In the genomic region with DNA sequence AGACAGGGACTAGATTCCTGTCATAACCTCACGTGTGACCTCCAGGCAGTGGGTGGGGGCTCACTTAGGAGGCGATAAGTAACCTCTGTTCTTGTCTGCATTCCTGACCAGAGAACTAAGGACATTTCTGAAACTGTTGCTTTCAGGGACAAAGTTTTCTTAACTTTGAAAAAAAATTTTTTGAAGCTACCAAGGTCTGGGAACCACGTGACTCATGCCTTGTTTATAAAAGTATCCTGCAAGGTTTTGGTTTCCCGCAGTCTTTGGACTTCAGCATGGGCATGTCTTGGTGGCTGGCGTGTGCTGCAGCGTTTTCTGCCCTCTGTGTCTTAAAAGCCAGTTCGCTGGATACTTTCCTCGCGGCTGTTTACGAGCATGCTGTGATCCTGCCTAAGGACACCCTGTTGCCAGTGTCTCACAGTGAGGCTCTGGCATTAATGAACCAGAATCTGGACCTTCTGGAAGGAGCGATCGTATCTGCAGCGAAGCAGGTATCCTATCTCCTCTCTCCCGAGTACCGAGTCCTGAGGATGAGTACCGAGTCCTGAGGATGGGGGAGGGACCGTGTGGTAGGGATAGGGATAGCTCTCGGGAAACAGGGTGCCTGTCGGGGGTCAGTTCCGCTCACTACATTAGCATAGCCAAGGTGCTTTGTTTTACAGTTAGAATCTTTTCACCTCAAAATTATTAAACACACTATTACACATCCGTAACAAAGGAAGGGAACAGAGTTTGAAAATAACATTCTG, we compare ENCODE assay signal across 8 mouse cellular contexts. TPM values are rescaled to one million over a fixed set of nuclear protein-coding genes. Genes with fewer than 3 reads are reported as not detected.
DNase-seq lines count a peak whose midpoint lies in the region; ATAC-seq and TF ChIP-seq lines count a peak whose summit lies in the region.

A gene (plus strand): TSS at position 88 of the 749 bp plus-strand sequence.

- H3K4me1 ChIP-seq in forebrain, embryonic 16.5 days (replicated peaks; ENCODE audit: control insufficient read depth, insufficient read depth, low read length), result no peaks in the 10 kb centered on the region
- H3K4me1 ChIP-seq in midbrain, embryonic 16.5 days (ENCODE audit: control insufficient read depth, insufficient read depth, low read length), result no peaks in the 10 kb centered on the region

- H3K27ac ChIP-seq in forebrain, embryonic 16.5 days (ENCODE audit: low read length), result no peak within 1 kb of the TSS
- no peak within 1 kb of the TSS for H3K27ac ChIP-seq in midbrain, embryonic 16.5 days (ENCODE audit: low read length)

- no peak within 1 kb of the TSS for H3ac ChIP-seq in C2C12 (ENCODE audit: control insufficient read depth, insufficient read length, low read depth)

- no peak for TF ChIP-seq CTCF in C2C12 (IDR thresholded peaks at IDR 0.05; ENCODE audit: control insufficient read depth, insufficient read depth, insufficient read length)

- intact Hi-C loops in left cerebral cortex, postnatal 10 days (cut with DNase I), result no loop called here

- H3K4me3 ChIP-seq in C2C12 (ENCODE audit: insufficient read depth, poor library complexity, severe bottlenecking), result no peak within 1 kb of the TSS
- H3K4me3 ChIP-seq in forebrain, embryonic 16.5 days (replicated peaks; ENCODE audit: low read length), result no peak within 1 kb of the TSS
- peak within 1 kb of the TSS; percentile 1; the same call in 1 of the 2 replicates for H3K4me3 ChIP-seq in midbrain, embryonic 16.5 days (ENCODE audit: low read depth, low read length)

- no peak within 1 kb of the TSS for H3K9ac ChIP-seq in forebrain, embryonic 16.5 days (replicated peaks; ENCODE audit: low read depth, low read length)
- no peak within 1 kb of the TSS for H3K9ac ChIP-seq in midbrain, embryonic 16.5 days (ENCODE audit: low read depth, low read length)

- no peaks in the 10 kb centered on the region for H3K36me3 ChIP-seq in C2C12 (ENCODE audit: control insufficient read depth, insufficient read depth)
- H3K36me3 ChIP-seq in forebrain, embryonic 16.5 days (ENCODE audit: control insufficient read depth, insufficient read depth), result no peaks in the 10 kb centered on the region
- H3K36me3 ChIP-seq in midbrain, embryonic 16.5 days (ENCODE audit: control insufficient read depth, insufficient read depth, low read length), result no peaks in the 10 kb centered on the region

- no peaks in the 10 kb centered on the region for H3K27me3 ChIP-seq in C2C12 (ENCODE audit: control insufficient read depth, insufficient read depth, insufficient read length)
- H3K27me3 ChIP-seq in forebrain, embryonic 16.5 days (replicated peaks; ENCODE audit: control insufficient read depth, insufficient read depth, low read length), result no peaks in the 10 kb centered on the region
- no peaks in the 10 kb centered on the region for H3K27me3 ChIP-seq in midbrain, embryonic 16.5 days (ENCODE audit: control insufficient read depth, insufficient read depth, low read depth, low read length)

- no peaks in the 10 kb centered on the region for H3K9me3 ChIP-seq in forebrain, embryonic 16.5 days (ENCODE audit: control insufficient read depth, low read length)
- no peaks in the 10 kb centered on the region for H3K9me3 ChIP-seq in midbrain, embryonic 16.5 days (replicated peaks; ENCODE audit: control insufficient read depth, low read length, poor library complexity, severe bottlenecking)

- no peak for ATAC-seq in forebrain, embryonic 16.5 days
- no peak for ATAC-seq in midbrain, embryonic 16.5 days

- peak within 1 kb of the TSS; percentile 29 for H3K4me2 ChIP-seq in forebrain, embryonic 16.5 days (ENCODE audit: low read length)
- H3K4me2 ChIP-seq in midbrain, embryonic 16.5 days (ENCODE audit: low read length), result peak within 1 kb of the TSS; percentile 37

- no peaks in the 10 kb centered on the region for H3K79me3 ChIP-seq in C2C12 (ENCODE audit: low read depth)

- WGBS in forebrain, embryonic 16.5 days, result 45% methylated on average over 21 of the region's 21 CpGs
- WGBS in midbrain, embryonic 16.5 days, result 46% methylated on average over 21 of the region's 21 CpGs

- DNase-seq in adrenal gland, adult 2 months, result peak; percentile 58
- peak; percentile 67 to 78 for DNase-seq in kidney, postnatal 36 days
- DNase-seq in spleen, postnatal 10 days (ENCODE audit: low spot score in 2 of 2), result no peak
- DNase-seq in cerebellum, adult 11-12 months, result no peak
- DNase-seq in left cerebral cortex, postnatal 10 days (ENCODE audit: extremely low spot score in 1 of 2, low spot score in 2 of 2), result no peak

- H3K79me2 ChIP-seq in C2C12 (ENCODE audit: control insufficient read depth, insufficient read depth), result no peaks in the 10 kb centered on the region

TF ChIP-seq in C2C12, 6 proteins besides CTCF, POLR2A, EP300 and RAD21:
- TF ChIP-seq CEBPB (IDR thresholded peaks at IDR 0.05; ENCODE audit: low read depth), result no peak
- TF ChIP-seq USF1 (IDR thresholded peaks at IDR 0.05; ENCODE audit: low read depth), result peak; percentile 64

RNA-seq across cellular contexts. Expression of the gene that starts here (rescaled TPM):
- 0.16 TPM for polyA plus RNA-seq in C2C12 (2012; fragmentation: generic; extraction: Trizol)
- total RNA-seq in adrenal gland, adult 2 months (2021), result 10 to 100 TPM; 22.7 to 49.8 TPM
- polyA plus RNA-seq in adrenal gland, adult 2 months (2012; rRNA removed), result 13.8 and 19.2 TPM in 2 replicates
- 0.11 and 0.36 TPM in 2 replicates for polyA plus RNA-seq in forebrain, embryonic 16.5 days (2015; fragmentation: Nextera tagmentation; extraction: Ambion mirVana)
- 0.25 and 0.43 TPM in 2 replicates for polyA plus RNA-seq in midbrain, embryonic 16.5 days (2015; fragmentation: Nextera tagmentation; extraction: Ambion mirVana)
- total RNA-seq in left cerebral cortex, postnatal 10 days (2021), result under 1 TPM; 0.36 to 0.69 TPM

Comparison
In these comparisons a context has a peak if more than half of its experiments do, and no peak if none do; other contexts are left out.
1. RNA of the gene that starts here (total RNA-seq): 22.7 to 49.8 TPM in adrenal gland, adult 2 months; 0.36 to 0.69 TPM in left cerebral cortex, postnatal 10 days; every median in the first group is over 10 times any median in the second.
2. RNA of the gene that starts here (polyA plus RNA-seq): 13.8 to 19.2 TPM in adrenal gland, adult 2 months; 0.25 to 0.43 TPM in midbrain, embryonic 16.5 days, 0.16 TPM in C2C12 (single experiment) and 0.11 to 0.36 TPM in forebrain, embryonic 16.5 days; every median in the first group is over 10 times any median in the second.
3. DNase-seq: peak in adrenal gland, adult 2 months (single experiment) and kidney, postnatal 36 days (2 of 2); none in spleen, postnatal 10 days (0 of 2), cerebellum, adult 11-12 months (single experiment) and left cerebral cortex, postnatal 10 days (0 of 2).